Mouse (Mus musculus) urinary bladder, adult 18-20 months (tissue): Measurements from ENCODE around the gene Cwh43.
"Not testable (repeated sequence)": the region's sequence is repeated elsewhere in the genome, so short reads cannot be mapped to it uniquely, and the experiment has no call there.

Source experiments
- DNase-seq, 2 experiments: peaks; one replicate each; pipeline ENCODE4 v3.0.0; 2022; ENCODE audit warnings: low spot score in 2 of 2, mixed read lengths in 2 of 2

Cwh43 gene

DNA sequence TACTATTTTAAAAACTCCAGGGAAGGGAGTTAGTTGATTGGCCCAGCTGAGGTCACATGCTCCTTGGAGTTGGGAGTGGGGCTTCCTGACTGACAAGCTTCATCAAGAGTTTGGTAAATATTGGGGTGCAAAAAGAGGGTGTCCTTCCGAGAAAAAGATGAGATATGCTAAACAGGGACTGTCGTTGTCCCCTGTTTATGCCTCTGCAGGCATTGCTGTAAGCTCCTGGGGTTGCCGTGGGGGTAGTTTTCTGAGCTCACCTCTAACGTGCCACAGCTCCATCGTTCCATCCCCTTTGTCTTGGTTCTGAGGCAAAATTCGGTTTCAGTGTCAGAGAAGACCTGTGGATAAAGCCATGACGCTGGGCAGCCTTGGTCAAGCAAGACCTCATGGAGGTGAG lies 74.8 kb downstream of the Cwh43 start, which contains the start of gene Dcun1d4:
TSS of gene Dcun1d4 (plus strand) at position 301 of the 400 bp plus-strand sequence.
- DNase-seq, result no peak

- no peak for DNase-seq
These were observed 75.5 kb downstream of the Cwh43 start for GRCm38 (mm10) chr5:73481401-73481800.

DNA sequence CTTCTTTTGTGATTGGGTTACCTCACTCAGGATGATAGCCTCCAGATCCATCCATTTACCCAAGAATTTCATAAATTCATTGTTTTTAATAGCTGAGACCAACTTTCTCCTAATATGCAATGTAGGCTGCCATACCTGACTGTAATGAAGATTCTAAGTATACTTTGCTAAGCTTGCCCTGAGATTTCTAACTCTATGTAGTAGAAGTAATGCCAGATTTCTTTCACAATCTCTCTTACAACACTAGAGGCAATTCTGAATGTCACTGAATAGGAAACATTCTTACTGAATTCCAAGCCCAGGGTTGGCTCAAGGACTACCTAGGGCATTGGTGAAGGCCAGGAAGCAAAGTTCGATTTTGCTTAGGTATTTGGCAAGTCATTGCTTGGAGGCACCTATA lies 76.5 kb downstream of the Cwh43 start:
- not testable (repeated sequence) for DNase-seq

DNA sequence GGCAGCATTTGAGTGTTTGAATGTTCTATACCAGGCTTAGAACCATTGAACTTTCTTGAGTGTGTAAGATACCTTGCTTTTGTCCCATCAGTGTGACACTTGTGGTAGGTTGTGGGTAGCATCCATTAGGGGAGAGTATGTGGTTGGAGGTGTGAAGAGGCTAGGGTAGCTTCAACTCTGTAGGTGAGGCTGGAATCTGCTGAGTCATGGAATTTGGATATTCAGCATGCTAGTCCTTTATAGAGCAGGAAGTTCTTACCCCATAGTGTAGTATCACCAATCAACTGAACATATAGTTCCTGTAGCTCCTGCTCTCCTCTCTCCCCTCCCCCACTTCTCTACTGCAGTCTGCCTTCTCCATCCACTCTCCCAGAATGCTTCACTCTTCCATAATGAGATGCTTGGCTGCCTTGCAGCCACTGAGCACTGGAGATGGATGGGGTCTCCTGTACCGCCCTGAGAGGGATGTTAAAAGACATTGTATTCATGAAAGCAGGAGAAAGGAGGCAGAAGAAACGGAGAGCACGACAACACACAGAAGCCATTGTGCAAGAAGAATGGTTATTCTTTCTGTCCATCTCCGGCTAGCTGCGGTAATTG lies 78.2 kb downstream of the Cwh43 start:
- DNase-seq, result no peak

GRCm38 (mm10) chr5:73486451-73486850 lies 80.6 kb downstream of the Cwh43 start:
- DNase-seq, result no peak

DNA sequence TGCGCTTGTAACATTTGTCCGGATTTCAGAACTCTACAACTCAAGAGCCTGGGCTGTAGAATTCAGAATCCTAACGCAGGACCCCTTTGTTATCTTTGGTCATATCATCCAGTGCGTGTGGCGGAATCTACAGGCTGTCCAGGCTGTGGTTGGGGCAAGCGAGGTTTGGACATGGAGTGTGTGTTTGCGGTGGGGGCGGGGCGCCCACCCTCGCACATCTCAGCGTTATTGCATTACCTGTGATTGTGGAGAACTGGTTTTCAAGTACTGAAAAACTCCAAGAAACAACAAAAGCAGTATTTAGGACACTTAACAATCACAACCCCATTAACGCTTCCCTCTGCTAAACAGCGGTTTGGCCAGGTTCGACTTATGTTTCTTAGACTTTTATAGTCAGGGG lies 84.0 kb downstream of the Cwh43 start:
- DNase-seq, result no peak

GRCm38 (mm10) chr5:73490596-73491073 lies 84.8 kb downstream of the Cwh43 start:
- peak; percentile 97 to 100 for DNase-seq

GRCm38 (mm10) chr5:73491074-73491836 lies 85.4 kb downstream of the Cwh43 start:
- peak; percentile 5 to 10 for DNase-seq

GRCm38 (mm10) chr5:73491837-73492720 lies 86.2 kb downstream of the Cwh43 start:
- peak; percentile 77 to 85 for DNase-seq

GRCm38 (mm10) chr5:73497401-73497800 lies 91.5 kb downstream of the Cwh43 start:
- DNase-seq, result no peak

DNA sequence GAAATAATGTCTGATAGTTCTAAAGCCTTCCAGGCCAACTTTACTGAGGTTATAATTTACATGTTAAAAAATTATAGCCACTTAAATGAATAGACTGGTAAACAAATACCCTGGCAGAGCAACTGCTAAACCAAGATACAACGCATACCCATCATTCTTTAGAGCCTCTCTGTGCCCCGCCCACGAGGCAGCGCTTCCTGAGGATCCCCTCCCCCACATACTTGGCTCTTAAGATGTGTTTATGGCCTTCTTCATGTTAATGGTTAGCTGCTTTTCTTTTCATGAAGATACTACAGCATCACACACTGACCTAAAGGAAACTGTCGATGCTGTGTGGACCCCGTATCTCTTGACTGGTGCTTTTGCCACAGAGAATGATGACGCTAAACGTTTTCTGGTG lies 92.7 kb downstream of the Cwh43 start:
- no peak for DNase-seq

- DNase-seq, result no peak
These were observed 95.1 kb downstream of the Cwh43 start for GRCm38 (mm10) chr5:73500867-73501440.

- no peak for DNase-seq
These were observed 96.5 kb downstream of the Cwh43 start for GRCm38 (mm10) chr5:73502422-73502821.
